Mouse (Mus musculus) granulocyte monocyte progenitor cell, adult 5-6 weeks (primary cell): ENCODE measurements around the gene Gpa33. TPM values are rescaled to one million over a fixed set of nuclear protein-coding genes. Genes with fewer than 3 reads are reported as not detected.

Source experiments
- ATAC-seq: replicated peaks from 2 replicates; pipeline ENCODE4 v1.8.0; 2016; ENCODE audit warnings: mild to moderate bottlenecking, moderate TSS enrichment, inconsistent platforms; ENCODE audit not compliant: poor library complexity, severe bottlenecking
- total RNA-seq, 2 experiments: library from RNA; stranded (forward) in 1 of 2; stranded (reverse) in 1 of 2; fragments of 200-712, 200-1000 nt in 1 of 2; fragments of >200 nt in 1 of 2; fragmentation: Nextera tagmentation in 1 of 2; gene quantifications; 2 replicates each; pipeline ENCODE4 v1.2.3; 2014 to 2017

The Gpa33 gene
- total RNA-seq (2014; fragmentation: Nextera tagmentation) = not detected in 2 replicates
- not detected in 2 replicates for total RNA-seq (2017)

DNA sequence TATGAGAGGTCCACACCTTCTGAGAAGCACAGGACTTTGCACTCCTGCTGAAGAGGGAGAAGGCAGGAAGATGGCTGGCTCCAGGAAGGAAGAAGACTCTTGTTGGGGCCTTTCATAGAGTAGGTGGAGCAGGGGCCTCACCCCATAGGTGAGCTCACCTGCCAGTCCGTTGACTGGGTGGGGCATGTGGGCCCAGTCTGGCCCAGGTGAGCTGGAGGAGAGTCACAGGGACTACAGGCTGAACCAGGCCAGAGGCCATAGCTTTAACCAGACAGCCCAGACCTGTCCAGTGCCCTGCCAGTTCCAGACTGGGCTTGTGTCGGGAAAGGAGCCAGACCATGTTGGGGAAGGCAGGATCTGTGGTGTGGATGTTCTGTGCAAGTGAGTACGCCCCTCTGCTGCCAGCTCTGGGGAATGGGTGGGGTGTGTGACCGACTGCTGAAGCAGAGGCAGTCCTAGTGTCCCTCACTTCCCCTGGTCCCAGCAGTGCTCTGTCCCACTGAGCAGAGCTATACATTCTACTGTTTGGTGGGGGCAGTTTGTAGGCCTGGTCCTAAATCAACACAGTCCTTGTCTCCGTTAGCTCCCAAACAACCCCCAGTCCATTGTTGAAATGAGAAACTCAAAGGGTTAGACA, at the start of gene Gpa33:
TSS of gene Gpa33 (plus strand) at position 15 of the 637 bp plus-strand sequence.
- no peak for ATAC-seq

- ATAC-seq = no peak
Observed at GRCm38 (mm10) chr1:166088446-166089170, 41.4 kb upstream of the Gpa33 start.

DNA sequence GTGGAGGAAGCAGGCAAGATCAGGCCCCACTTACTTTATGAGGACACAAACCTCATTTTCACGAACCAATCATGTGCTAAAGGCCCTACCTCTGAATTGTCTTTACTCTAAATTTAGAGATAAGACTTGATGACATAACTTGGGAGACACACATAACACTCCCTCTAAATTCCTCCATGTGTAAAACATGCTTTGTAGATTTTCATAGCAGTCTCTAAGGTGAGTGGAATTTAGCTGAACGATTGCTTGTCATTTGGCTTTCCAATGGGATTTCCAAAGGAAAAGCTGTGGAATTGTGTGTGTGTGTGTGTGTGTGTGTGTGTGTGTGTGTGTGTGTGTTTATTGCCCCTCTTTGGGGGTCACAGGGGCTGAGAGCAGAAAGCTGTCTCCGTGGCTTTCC, 40.7 kb upstream of the Gpa33 start:
- no peak for ATAC-seq

DNA sequence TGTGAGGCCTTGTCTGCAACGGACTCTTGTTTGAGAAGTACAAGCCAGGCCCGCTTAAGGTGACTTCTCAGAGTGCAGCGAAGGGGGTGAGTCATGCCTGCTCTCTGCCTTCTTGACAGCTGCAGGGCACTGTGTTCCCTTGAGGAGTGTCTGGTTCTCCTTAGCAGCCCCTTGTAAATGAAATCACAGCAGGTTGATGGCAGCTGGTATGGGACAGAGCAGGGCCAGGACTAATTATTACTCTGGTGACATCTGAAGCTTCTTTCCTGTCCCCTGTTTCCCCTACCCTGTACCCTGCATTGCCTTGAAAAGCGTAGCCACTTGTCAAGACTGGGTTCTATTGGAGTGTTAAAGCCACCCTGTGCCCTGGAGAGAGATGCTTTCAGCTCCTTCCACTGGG, 40.3 kb upstream of the Gpa33 start:
- no peak for ATAC-seq

DNA sequence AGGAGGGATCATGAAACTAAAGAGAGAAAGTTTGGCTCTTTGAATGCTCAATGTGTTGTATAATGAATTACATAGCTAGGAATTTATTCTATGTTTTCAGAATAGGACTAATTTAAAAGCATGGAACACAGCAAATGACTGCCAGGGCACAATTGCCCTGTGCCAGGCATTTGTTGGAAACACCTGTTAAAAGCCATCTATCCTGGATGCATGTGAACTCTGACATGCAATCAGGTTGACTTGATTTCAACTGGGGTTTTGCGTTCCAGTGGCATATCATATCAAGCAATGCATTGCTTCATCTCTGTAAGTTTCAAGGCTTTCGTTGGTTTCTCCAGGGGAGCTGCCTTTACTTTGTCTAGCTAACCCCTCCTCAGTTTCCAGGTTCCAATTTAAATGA, 39.7 kb upstream of the Gpa33 start:
- no peak for ATAC-seq

GRCm38 (mm10) chr1:166094462-166094861, 35.6 kb upstream of the Gpa33 start:
- no peak for ATAC-seq

DNA sequence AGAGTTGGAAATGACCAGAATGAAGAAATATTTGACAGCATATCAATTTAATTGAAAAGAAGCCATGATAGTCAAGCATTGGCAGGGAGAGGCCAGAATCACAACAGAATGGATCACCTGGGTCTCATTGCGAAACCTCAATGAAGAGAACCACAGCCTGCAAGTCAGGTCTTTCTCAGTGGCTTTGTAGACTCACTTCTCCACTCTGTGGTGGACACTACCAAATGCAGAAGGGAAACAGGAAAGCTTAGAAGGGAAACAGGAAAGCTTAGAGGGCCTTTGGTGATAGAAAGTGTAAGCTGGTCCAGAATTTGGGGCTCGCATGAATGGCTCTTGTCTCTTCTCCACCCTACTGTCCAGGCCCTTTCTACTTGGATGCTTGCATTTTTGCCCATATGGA, 31.9 kb upstream of the Gpa33 start:
- peak; percentile 73 for ATAC-seq

GRCm38 (mm10) chr1:166102920-166103608, 27.0 kb upstream of the Gpa33 start:
- peak; percentile 48 for ATAC-seq

GRCm38 (mm10) chr1:166104858-166105257, 25.2 kb upstream of the Gpa33 start:
- ATAC-seq = no peak

GRCm38 (mm10) chr1:166105464-166105863, 24.6 kb upstream of the Gpa33 start:
- ATAC-seq = peak; percentile 64

- ATAC-seq = no peak
Observed at GRCm38 (mm10) chr1:166114986-166115385, 15.1 kb upstream of the Gpa33 start.

GRCm38 (mm10) chr1:166115719-166116118, 14.3 kb upstream of the Gpa33 start:
- ATAC-seq = peak; percentile 97

GRCm38 (mm10) chr1:166117866-166118639, 12.0 kb upstream of the Gpa33 start:
- no peak for ATAC-seq

- no peak for ATAC-seq
Observed at GRCm38 (mm10) chr1:166122114-166122513, 7.9 kb upstream of the Gpa33 start.

GRCm38 (mm10) chr1:166123045-166123444, 7.0 kb upstream of the Gpa33 start:
- ATAC-seq = no peak

DNA sequence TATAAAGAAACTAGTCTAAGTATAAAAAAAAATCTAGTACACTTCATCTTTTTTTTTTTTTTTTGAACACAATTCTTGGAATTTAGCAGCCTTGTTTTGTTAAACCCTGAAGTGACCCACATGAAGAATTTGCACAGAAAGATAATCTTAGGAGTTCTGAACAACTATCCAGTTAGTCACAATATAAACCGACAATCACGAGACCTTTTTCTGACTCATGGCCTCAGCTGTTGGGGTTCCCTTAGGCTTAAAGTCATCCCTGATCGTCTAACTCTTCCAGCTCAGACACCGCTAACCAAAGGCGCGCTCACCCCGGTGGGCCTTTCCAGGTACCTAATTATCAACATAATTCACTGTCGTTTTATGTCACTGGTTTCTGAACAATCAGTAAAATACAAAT, 6.3 kb upstream of the Gpa33 start:
- ATAC-seq = no peak

DNA sequence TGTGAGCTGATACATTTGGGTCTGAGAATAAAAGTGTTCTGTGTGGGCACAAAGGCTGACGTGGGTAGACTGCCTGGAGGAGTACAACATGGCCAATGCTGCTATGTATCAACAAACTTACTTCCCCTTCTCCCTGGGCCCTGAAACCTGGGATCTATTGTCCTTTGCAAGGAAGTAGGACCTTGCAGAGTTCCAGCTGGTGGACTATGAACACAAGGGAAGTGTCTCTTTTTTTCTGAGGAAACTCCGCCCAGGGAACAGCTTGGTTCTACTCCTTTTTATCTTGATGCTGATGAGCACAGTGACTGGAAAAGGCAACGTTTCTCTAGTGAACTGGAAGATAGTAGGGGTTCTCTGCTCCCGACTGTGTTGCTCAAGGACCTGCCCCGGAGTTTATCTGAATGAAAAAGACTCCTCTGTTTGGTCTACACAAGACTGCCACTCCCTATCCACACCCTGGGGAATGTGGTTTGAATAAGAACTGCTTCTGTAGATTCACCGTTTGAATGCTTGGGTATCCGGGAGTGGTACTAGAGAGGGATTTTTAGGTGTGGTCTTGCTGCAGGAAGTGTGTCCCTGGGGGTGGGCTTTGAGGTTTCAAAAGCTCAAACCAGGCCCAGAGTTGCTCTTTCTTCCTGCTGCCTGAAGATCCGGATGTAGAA, 5.0 kb upstream of the Gpa33 start:
- peak; percentile 63 for ATAC-seq

- no peak for ATAC-seq
Observed at GRCm38 (mm10) chr1:166126290-166126689, 3.7 kb upstream of the Gpa33 start.

DNA sequence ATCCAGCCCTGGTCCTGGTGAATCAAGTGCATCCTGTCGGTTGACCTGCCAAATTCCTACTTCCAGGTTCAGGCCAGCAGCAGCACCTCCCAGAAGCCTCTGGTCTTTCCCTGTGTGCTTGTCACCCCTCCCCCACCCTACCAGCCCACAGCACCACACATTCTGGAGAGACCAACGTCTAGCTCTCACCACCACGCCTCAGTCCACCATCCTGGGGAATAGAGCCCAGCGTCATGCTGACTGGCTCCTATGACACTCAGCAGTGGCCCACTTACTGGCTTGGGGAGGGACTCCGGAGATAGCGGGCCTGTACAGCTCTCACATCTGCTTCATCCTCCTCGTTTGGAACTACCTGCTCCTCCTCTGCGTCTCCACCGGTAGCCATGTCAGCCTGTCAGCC, 3.2 kb upstream of the Gpa33 start:
- no peak for ATAC-seq

GRCm38 (mm10) chr1:166127719-166128118, 2.3 kb upstream of the Gpa33 start, which contains the start of gene Dusp27:
TSS of gene Dusp27 (minus strand) at chr1:166127922.
- ATAC-seq = no peak
